Mouse (Mus musculus) hematopoietic stem cell, adult 5-6 weeks (primary cell): ENCODE measurements around the gene Atg5. TPM values are rescaled to one million over a fixed set of nuclear protein-coding genes. Genes with fewer than 3 reads are reported as not detected.

Experiments
- ATAC-seq, 2 experiments: fragments of 125-278 bp in 1 of 2; replicated peaks in 1 of 2; 2 replicates each; pipeline ENCODE4 v1.8.0; 2016 to 2017; ENCODE audit warnings: inconsistent platforms in 2 of 2, mild to moderate bottlenecking in 2 of 2, moderate number of reproducible peaks in 2 of 2, low read depth in 1 of 2, moderate TSS enrichment in 1 of 2; ENCODE audit not compliant: low FRiP score in 2 of 2, poor library complexity in 2 of 2, severe bottlenecking in 2 of 2, insufficient read depth in 1 of 2, low TSS enrichment in 1 of 2
- total RNA-seq: library from RNA; stranded (forward); fragments of 172-1452, 232-1000 nt; gene quantifications from 2 replicates; pipeline ENCODE4 v1.2.3, GENCODE M21; 2017

Gene Atg5
- total RNA-seq, 1 experiment from 2014 or later = 33.5 TPM

- ATAC-seq = no peak
These were observed 100.4 kb downstream of the Atg5 start for GRCm38 (mm10) chr10:44368596-44368995.

DNA sequence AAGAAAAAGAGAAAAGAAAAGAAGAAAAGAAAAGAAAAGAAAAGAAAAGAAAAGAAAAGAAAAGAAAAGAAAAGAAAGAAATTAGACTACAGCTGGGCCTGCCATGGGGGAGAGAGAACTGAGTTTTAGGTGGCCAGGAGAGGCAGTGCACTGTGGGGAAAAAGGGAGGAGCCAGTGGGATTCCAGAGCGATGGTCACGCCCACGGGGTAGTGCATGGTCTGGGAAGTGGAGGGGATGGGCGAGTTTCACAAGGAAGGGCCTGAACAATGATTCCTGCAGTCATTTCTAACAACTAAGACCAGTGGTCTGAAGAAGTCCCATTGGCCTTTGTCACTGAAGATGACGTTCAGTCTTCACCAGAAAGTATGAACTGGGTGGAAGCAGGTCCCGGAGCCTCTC is 102.5 kb downstream of the Atg5 start:
- ATAC-seq = no peak

GRCm38 (mm10) chr10:44372210-44372609 is 104.1 kb downstream of the Atg5 start:
- ATAC-seq = no peak

- no peak for ATAC-seq
These were observed 106.5 kb downstream of the Atg5 start for GRCm38 (mm10) chr10:44374678-44375077.

GRCm38 (mm10) chr10:44375501-44375900 is 107.3 kb downstream of the Atg5 start:
- no peak for ATAC-seq

GRCm38 (mm10) chr10:44377821-44378220 is 109.7 kb downstream of the Atg5 start:
- ATAC-seq = no peak

DNA sequence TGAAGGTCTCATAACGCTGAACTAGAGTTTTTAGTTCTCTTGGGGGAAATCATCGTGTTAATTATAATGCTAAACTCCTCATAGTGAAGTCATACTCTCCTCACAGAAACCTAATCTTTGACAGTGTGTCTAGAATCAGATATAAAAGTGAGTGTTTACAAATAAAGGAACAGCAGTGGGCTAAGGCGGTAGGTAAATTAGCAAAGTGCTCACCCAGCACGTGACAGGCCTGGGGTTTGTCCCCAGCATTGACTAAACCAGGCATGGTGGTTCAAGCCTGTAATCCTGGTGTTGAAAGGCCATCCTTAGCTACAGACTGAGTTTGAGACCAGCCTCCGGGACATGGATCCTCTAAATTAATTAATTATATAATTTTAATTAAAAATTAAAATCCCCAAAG is 110.2 kb downstream of the Atg5 start:
- no peak for ATAC-seq

GRCm38 (mm10) chr10:44380476-44381208 is 112.5 kb downstream of the Atg5 start:
- peak; percentile 86 to 87 for ATAC-seq

DNA sequence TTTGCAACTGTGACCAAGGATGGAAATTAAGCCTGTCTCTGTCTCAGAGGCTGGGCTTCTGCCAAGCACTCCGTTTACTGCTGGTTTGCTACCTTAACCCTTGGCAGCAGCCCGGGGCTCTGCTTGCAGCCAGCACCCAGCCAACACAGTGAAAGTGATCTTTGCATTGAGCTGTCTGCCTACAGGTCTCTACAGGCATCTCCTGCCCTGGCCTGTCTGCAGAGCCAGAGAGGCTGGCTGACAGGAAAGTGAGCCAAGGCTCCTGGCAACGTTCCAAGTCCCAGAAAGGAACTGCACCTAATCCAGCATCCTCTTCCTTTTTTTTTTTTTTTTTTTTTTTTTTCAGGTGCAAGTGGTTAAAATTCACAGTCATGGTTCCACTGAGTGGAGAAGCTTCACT is 113.2 kb downstream of the Atg5 start:
- peak; percentile 39 to 59 for ATAC-seq

- no peak for ATAC-seq
These were observed 113.8 kb downstream of the Atg5 start for GRCm38 (mm10) chr10:44381948-44382347.

DNA sequence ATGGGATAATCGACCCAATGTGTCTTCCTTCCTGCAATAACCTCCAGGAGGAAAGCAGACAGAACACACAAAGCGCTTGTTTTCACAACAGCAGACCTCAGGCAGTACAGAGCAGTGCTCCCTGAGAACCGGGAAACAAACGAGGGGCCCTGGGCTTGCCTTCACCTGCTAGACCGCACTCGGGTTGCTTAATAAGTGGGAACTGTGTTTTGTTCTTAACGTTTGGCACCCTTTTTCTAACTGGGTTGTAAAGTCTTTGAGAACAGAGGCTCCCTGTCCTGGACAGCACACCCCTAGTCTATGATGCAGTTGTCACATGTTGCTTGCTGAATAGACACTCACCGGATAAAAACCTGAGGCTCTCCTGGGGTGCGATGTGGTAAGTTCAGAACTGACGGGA is 115.1 kb downstream of the Atg5 start:
- ATAC-seq = no peak

GRCm38 (mm10) chr10:44385227-44385626 is 117.1 kb downstream of the Atg5 start:
- ATAC-seq = no peak

DNA sequence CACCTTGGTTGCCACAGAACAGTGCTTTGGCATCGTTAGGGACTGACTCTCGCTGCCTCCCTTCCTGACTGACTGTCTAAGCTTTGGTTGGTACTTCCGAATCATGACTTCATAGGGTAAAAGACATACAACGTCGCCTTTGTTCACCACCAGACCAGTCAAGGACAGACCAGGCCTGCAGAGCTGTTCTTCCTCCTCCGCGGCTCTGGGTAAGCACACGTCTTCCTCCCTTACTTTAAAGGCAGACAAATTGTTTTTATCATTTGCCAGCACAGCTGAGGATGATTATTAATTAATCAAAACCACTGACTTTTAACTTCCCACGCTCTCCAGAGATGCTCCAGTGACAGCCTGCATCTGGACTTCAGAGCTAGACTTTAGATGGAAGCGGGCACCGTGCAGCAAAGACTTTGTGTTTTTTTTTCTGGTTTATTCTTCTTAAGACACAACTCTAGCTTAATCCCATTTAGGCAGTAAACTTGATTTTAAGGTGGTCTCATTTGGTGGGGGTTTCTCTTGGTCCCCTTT is 120.6 kb downstream of the Atg5 start:
- ATAC-seq = no peak

DNA sequence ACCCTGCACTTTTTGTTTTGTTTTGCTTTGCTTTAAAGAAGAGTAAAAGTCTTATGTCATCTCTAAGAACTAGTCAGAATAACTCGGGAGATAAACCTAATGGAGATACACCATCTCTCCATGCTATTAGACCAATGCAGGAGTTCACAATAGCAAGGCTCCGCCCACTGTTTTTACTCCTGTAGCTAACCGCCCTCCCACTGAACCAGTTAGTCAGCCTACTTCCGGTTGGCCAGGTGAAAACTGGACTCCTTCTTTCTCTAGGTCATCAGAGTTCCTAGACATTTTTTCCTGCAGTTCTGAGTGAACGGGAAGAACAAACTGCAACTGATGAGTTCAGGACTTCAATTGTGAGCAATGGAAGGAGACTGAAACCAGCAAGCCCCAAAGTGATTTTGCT is 122.1 kb downstream of the Atg5 start:
- no peak for ATAC-seq

- ATAC-seq = no peak
These were observed 123.5 kb downstream of the Atg5 start for GRCm38 (mm10) chr10:44391509-44392290.

DNA sequence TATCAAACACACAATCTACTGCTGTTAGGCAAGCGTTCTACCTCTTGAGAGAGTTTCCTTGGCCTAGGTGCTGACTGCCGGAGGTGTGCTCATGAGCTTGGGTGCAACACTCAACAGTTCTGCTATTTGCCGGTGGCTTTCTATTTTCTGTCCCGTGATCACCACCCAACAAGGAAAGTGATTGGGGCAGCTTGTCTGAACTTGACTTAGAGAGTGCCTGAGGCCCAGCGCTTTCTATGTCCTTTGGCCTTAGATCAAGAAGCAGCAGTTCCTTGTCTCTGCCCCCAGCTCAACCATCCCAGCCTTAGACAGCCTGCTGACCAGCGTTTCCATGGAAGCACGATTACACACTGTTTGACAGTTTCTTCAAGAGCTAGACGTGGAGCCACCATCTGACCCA is 124.7 kb downstream of the Atg5 start:
- ATAC-seq = no peak

- ATAC-seq = peak; percentile 33 to 53; a peak in 3 of 4 replicates
These were observed 132.0 kb downstream of the Atg5 start for GRCm38 (mm10) chr10:44400119-44400518.

GRCm38 (mm10) chr10:44400602-44401001 is 132.4 kb downstream of the Atg5 start:
- ATAC-seq = no peak
